Mouse (Mus musculus) liver, embryonic 14.5 days (tissue): ENCODE measurements around the gene Itga8. TPM values are rescaled to one million over a fixed set of nuclear protein-coding genes. Genes with fewer than 3 reads are reported as not detected.

Experiments used
- ATAC-seq: fragments of 200-750 bp; cut with Nextera tagmentation; 2 replicates; pipeline ENCODE4 v1.8.0; 2017; ENCODE audit warnings: moderate number of reproducible peaks, mild to moderate bottlenecking, moderate library complexity; ENCODE audit not compliant: insufficient read depth
- DNase-seq, 3 experiments: peaks; one replicate each; pipeline ENCODE4 v3.0.0-alpha.2; 2012 to 2013; ENCODE audit warnings: low read depth in 3 of 3, low spot score in 3 of 3
- H3K27ac ChIP-seq: fragments of 300-500 bp; sonication (generic); 2 replicates; pipeline ENCODE4 v1.5.1; 2014; ENCODE audit warnings: moderate library complexity, mild to moderate bottlenecking, control low read depth, inconsistent platforms
- H3K27me3 ChIP-seq: fragments of 300-500 bp; sonication (generic); 2 replicates; pipeline ENCODE4 v1.6.1; 2014; ENCODE audit warnings: mild to moderate bottlenecking, low read length, moderate library complexity; ENCODE audit not compliant: control insufficient read depth, insufficient read depth
- H3K36me3 ChIP-seq: fragments of 300-500 bp; sonication (generic); replicated peaks from 2 replicates; pipeline ENCODE4 v1.6.1; 2014; ENCODE audit warnings: low read depth; ENCODE audit not compliant: control insufficient read depth, insufficient read depth
- H3K4me1 ChIP-seq, 2 experiments: fragments of 200-500 bp in 1 of 2; fragments of 300-500 bp in 1 of 2; sonication (generic) in 1 of 2; replicated peaks; 2 replicates each; pipeline ENCODE4 v1.6.1; 2012 to 2014; ENCODE audit warnings: antibody characterized with exemption in 1 of 2, inconsistent platforms in 1 of 2, low read length in 1 of 2; ENCODE audit not compliant: control insufficient read depth in 2 of 2, insufficient read depth in 2 of 2
- H3K4me2 ChIP-seq: fragments of 300-500 bp; sonication (generic); 2 replicates; pipeline ENCODE4 v1.6.1; 2014; ENCODE audit warnings: low read depth, mild to moderate bottlenecking, control low read depth, moderate library complexity
- H3K4me3 ChIP-seq, 2 experiments: fragments of 200-500 bp in 1 of 2; fragments of 300-500 bp in 1 of 2; sonication (generic) in 1 of 2; 2 replicates each; pipeline ENCODE4 v1.5.1; 2012 to 2014; ENCODE audit warnings: low read depth in 2 of 2, low read length in 2 of 2, mild to moderate bottlenecking in 2 of 2, control low read depth in 1 of 2, inconsistent platforms in 1 of 2, moderate library complexity in 1 of 2; ENCODE audit not compliant: insufficient read depth in 1 of 2
- H3K9ac ChIP-seq: fragments of 300-500 bp; sonication (generic); replicated peaks from 2 replicates; pipeline ENCODE4 v1.6.1; 2014; ENCODE audit warnings: mild to moderate bottlenecking, control low read depth, moderate library complexity
- H3K9me3 ChIP-seq: fragments of 300-500 bp; sonication (generic); 2 replicates; pipeline ENCODE4 v1.6.1; 2016; ENCODE audit warnings: low read length, mixed read lengths; ENCODE audit not compliant: control insufficient read depth
- CTCF ChIP-seq: IDR thresholded peaks from 2 replicates; pipeline ENCODE4 v1.5.1; 2016; ENCODE audit warnings: antibody characterized with exemption, low read depth, control low read depth
- EP300 ChIP-seq: IDR thresholded peaks from 2 replicates; pipeline ENCODE4 v1.6.1; 2016; ENCODE audit warnings: antibody characterized with exemption, low read depth
- WGBS: fragments of 180-500 bp; shearing (Covaris S2); extraction: QIAGEN DNeasy Blood & Tissue Kit; methylation state at CpG from one replicate; pipeline ENCODE4 v1.1.7; 2014; ENCODE audit not compliant: insufficient replicate concordance; 5-methylcytosine and 5-hydroxymethylcytosine counted together
- polyA plus RNA-seq, 2 experiments: library from polyadenylated mRNA; depleted of rRNA in 1 of 2; stranded (reverse) in 1 of 2; unstranded in 1 of 2; fragments of >200 nt; fragmentation: Nextera tagmentation in 1 of 2; extraction: Ambion mirVana in 1 of 2; gene quantifications; 2 replicates each; pipeline versions ENCODE4 v1.2.1 to v1.2.3; 2012 to 2014

Itga8 gene
- polyA plus RNA-seq, 2 experiments = 1.2 to 2.0 TPM

GRCm38 (mm10) chr2:12153551-12153950 is 148.2 kb downstream of the Itga8 start:
- no peak for ATAC-seq
- Histone ChIP-seq H3K4me3 (no peak overlapping the region), H3K9ac (no peak overlapping the region), H3K4me2 (no peak overlapping the region), H3K4me1 (no peaks in the 10 kb centered on the region), H3K9me3 (no peaks in the 10 kb centered on the region), H3K36me3 (no peaks in the 10 kb centered on the region), H3K27ac (no peak overlapping the region), H3K27me3 (no peaks in the 10 kb centered on the region)
- no peak for TF ChIP-seq EP300
- TF ChIP-seq CTCF = no peak
- 62% methylated on average over 1 of the region's 1 CpGs for WGBS
- DNase-seq = no peak

DNA sequence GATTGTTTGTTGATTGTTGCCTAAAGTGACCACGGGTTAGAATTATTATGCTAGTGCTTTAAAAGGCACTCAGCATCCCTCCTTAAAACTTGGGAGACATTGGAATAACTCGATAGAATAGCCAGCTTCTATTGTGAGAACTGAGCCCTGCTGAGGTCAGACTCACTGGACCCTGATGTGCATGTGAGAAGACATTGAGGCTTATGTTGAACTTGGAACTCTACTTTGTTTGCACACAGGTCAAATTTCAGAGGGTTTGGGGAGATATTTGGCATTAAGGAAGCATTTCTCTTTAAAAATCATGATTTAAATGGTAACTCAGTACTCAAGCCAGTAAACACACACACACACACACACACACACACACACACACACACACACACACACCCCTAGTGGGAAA is 153.8 kb downstream of the Itga8 start:
- no peak for DNase-seq
- no peaks in the 10 kb centered on the region for H3K9me3 ChIP-seq
- H3K27me3 ChIP-seq = no peaks in the 10 kb centered on the region
- ATAC-seq = no peak
- H3K27ac ChIP-seq = no peak overlapping the region
- no peak overlapping the region for H3K9ac ChIP-seq
- no peak overlapping the region for H3K4me3 ChIP-seq
- H3K36me3 ChIP-seq = no peaks in the 10 kb centered on the region
- WGBS = 48% methylated on average over 2 of the region's 2 CpGs
- no peak for TF ChIP-seq CTCF
- TF ChIP-seq EP300 = no peak
- no peak overlapping the region for H3K4me2 ChIP-seq
- H3K4me1 ChIP-seq = no peaks in the 10 kb centered on the region

DNA sequence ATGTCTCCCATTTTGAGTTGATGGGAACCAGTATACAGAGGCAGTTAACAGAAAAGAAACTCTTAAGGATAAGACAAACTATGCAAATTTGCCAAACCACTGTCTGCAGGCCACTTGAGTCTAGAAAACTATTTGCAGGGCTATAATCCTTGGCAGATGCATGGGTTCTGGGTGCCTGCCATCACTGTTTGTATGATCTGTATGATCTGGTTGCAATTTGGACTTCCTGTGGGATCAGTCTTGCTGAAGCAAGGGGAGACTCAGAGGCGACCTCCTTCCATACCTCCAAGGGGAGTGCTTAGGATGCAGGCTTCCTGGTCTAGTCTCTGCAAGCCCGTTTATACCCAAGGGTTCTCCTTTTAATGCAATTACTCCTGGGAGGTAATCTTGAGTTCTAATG is 155.1 kb downstream of the Itga8 start:
- Histone ChIP-seq H3K27me3 (no peaks in the 10 kb centered on the region), H3K4me3 (no peak overlapping the region), H3K27ac (no peak overlapping the region), H3K9me3 (no peaks in the 10 kb centered on the region), H3K4me1 (no peaks in the 10 kb centered on the region), H3K9ac (no peak overlapping the region), H3K36me3 (no peaks in the 10 kb centered on the region), H3K4me2 (no peak overlapping the region)
- DNase-seq (no peak), ATAC-seq (no peak)
- TF ChIP-seq CTCF (no peak), EP300 (no peak)
- WGBS = 19% methylated on average over 2 of the region's 2 CpGs

DNA sequence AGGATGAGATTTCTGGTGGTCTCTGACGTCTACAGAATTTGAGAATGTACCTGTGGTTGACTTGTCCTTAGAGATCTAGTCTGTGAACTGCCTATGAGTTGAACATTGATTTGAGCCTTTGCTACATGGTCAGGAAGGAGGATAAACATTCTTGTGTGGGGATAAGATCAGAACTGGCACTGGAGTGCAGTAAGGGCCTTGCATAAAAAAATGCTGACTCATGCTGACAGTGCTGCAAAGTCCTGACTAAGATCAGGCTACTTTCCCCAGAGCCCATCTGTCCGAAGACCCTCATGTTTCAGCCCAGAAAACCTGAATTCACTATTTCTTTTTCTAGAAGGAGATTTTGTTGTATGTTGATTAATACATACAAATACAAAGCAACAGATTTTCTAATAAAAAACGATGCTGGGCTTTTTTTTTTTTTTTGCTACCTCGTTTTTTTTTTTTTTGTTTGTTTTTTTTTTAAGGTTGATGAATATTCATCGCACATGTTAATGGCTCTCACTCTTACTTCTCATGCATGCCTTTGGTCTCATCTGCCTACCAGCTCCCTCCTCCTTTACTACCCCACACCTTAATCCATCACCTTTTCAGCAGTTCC is 162.9 kb downstream of the Itga8 start:
- 51% methylated on average over 5 of the region's 5 CpGs for WGBS
- Histone ChIP-seq H3K9ac (no peak overlapping the region), H3K4me2 (no peak overlapping the region), H3K4me3 (no peak overlapping the region), H3K4me1 (peaks cover 0 to 7% of the 10 kb centered on the region in 2 experiments; a peak in 2 of 4 replicates), H3K27ac (no peak overlapping the region), H3K27me3 (no peaks in the 10 kb centered on the region), H3K9me3 (no peaks in the 10 kb centered on the region), H3K36me3 (no peaks in the 10 kb centered on the region)
- DNase-seq (peak in 1 of 3 experiments; percentile 12), ATAC-seq (no peak)
- TF ChIP-seq EP300 (no peak), CTCF (no peak)

- Histone ChIP-seq H3K9ac (no peak overlapping the region), H3K9me3 (no peaks in the 10 kb centered on the region), H3K27ac (no peak overlapping the region), H3K4me2 (no peak overlapping the region), H3K4me1 (no peaks in the 10 kb centered on the region), H3K4me3 (no peak overlapping the region), H3K36me3 (no peaks in the 10 kb centered on the region), H3K27me3 (no peaks in the 10 kb centered on the region)
- ATAC-seq = no peak
- TF ChIP-seq CTCF = no peak
- TF ChIP-seq EP300 = no peak
- DNase-seq = no peak
Measured at GRCm38 (mm10) chr2:12126580-12126979, 175.1 kb downstream of the Itga8 start.
